Mouse (Mus musculus): ENCODE results near the gene Ambp.

Ambp gene

DNA sequence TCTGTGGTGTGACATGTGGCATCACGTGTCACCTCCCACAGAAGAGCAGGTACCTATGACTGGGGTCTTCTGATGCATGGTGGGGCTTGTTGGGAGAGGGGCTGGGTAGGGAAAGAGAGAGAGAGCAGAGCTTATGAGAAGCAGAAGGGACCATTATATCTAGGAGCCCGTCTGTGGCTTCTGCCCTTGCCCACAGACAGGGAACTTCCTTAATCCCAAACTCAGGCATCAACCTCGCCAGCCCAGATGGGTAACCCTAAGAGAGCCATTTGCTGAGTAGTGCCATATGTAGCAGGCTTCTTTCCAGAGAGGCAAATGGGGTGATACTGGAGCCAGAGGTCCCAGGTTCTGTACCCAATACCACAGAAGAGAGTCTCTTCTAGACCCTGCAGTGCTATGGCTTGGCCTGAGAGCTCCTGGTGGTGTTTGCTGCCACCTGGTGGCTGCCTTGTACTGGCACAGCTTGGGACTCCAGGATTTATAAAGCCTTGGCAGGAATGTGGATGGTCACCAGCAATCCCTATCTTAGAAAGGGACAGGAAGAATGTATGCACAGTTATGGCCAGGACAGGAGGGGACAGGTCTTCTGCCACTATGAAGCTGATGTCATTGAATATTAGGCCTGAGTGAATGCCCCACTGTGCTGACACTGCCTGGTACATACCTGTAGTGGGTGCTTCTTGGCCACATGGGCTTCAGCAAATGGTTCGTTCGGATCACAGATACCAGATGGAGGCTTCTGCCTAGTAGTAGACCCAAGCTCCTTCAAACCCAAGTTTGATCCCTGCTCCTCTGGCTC, 35.8 kb downstream of the Ambp start:
- DNase-seq = peak; percentile 41

DNA sequence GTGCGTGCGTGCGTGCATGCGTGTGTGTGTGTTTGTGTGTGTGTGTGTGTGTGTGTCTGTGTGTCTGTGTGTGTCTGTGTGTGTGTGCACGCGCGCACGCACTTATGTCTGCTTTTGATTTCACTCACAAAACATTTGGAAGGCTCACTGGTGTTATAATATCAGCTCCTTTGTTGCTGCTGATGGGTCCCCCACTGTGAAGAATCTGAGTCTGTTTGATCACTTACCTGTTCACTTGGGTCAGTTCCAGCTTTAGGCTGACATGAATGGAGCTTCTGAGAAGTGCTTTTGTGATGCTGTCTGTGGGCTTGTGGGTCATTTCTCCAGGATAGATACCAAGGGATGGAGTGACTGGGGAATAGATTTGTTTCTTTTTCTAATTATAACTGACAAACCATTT, 48.9 kb downstream of the Ambp start:
- no peak for DNase-seq

DNA sequence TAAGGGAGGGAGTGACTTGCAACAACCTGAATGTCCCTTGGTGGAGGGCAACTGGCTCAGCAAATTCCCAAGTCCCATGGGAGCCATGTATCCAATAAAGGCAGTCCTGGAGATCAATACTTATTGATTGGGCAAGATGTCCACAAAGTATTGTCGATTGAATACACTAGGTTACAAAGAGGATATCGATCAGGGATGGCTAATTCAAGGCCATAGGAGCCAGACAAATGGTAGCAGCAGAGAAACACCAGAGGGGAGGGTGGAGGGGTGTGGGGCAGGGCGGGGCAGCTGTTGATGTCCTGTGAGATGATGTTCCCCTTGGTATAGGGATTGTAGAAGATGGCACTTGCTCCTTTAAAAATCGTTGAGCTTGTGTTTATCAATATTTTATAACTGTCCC, 52.6 kb downstream of the Ambp start:
- DNase-seq = no peak

DNA sequence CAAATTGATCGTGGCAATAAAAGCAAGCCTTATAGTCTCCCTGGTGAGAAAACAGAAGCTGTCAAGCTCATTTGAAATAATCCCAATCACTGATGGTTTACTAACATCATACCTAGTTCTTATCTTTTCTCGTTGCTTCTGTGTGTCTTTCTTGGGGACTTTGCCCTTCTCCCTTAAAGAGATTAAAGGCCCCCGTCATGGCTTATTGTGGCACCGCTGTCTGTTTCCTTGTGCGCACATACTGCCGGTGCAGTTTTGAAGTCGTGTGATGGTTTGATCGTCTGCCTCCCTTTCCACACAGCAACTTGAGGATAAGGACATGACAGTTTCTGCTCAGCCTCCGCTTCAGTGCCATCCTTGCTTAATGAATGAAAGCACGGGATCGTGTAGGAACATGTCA, 54.1 kb downstream of the Ambp start:
- no peak for DNase-seq

DNA sequence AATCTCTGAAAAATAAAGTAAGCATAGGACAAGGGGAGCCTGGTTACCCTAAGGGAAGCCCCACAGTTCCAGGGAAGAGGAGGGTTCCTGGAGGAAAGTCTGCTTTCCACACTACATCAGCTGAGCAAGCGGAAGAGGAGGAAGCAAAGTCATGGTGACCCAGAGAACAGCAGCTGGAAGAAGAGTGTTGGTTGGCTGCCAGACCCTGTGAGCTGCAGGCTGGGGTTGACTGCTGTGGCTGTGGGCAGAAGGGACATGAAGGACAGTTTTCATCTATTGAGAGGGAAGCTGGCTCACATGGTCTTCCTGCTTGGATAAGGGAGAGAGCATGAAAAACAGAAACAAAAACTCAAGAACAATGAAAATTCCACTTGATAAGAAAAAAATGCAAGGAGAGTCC, 57.0 kb downstream of the Ambp start:
- DNase-seq = no peak

Data from cerebellum, adult 11-12 months (tissue).